ENCODE assay signal across 33 mouse cellular contexts in genomic region chr13:75223944-75224343, GRCm38 (mm10).
"Had no signal": no experiment of that assay in that cellular context is flagged by ENCODE, and none has a peak within 500 bp of the region (broad histone marks: within the 10 kb centered on the region; RNA-seq: fewer than 3 reads in every experiment).

No protein-coding gene starts in this region.

- ATAC-seq: hindbrain, embryonic 16.5 days; hindbrain, postnatal 0 days; inflammation-experienced regulatory T-cells, adult 6 months had no signal

- H3K27me3 ChIP-seq: heart, embryonic 12.5 days; heart, embryonic 13.5 days; heart, embryonic 15.5 days; hindbrain, embryonic 12.5 days; hindbrain, embryonic 13.5 days; hindbrain, embryonic 15.5 days; kidney, embryonic 15.5 days had no signal

- DNase-seq: heart, adult 2 months; heart, postnatal 10 days; heart, postnatal 14 days; heart, postnatal 36 days; heart, postnatal 4 days; kidney, adult 11 months; kidney, adult 18-20 months; kidney, adult 2 months; kidney, adult 8-10 months; kidney, adult 9 months; kidney, postnatal 10 days; kidney, postnatal 14 days; kidney, postnatal 25 days; kidney, postnatal 36 days; kidney, postnatal 4 days; layer of hippocampus, adult 9-11 months; layer of hippocampus, postnatal 36 days had no signal

- H3K4me1 ChIP-seq: heart, embryonic 10.5 days; heart, embryonic 12.5 days; heart, embryonic 13.5 days; heart, embryonic 15.5 days; hindbrain, embryonic 10.5 days; hindbrain, embryonic 12.5 days; hindbrain, embryonic 13.5 days; hindbrain, embryonic 15.5 days; kidney, embryonic 15.5 days had no signal

- H3K4me2 ChIP-seq: heart, embryonic 12.5 days; heart, embryonic 13.5 days; heart, embryonic 15.5 days; hindbrain, embryonic 12.5 days; hindbrain, embryonic 13.5 days; hindbrain, embryonic 14.5 days; hindbrain, embryonic 15.5 days; kidney, embryonic 15.5 days had no signal

- H3K9ac ChIP-seq: heart, embryonic 12.5 days; heart, embryonic 13.5 days; heart, embryonic 15.5 days; hindbrain, embryonic 12.5 days; hindbrain, embryonic 13.5 days; hindbrain, embryonic 14.5 days; hindbrain, embryonic 15.5 days; kidney, embryonic 15.5 days had no signal

- H3K4me3 ChIP-seq: heart, adult 2 months; heart, embryonic 10.5 days; heart, embryonic 12.5 days; heart, embryonic 13.5 days; heart, embryonic 15.5 days; hindbrain, embryonic 10.5 days; hindbrain, embryonic 12.5 days; hindbrain, embryonic 13.5 days; hindbrain, embryonic 15.5 days; kidney, embryonic 15.5 days; layer of hippocampus, adult 2 months; left cerebral cortex, adult 2 months had no signal

- H3K9me3 ChIP-seq: heart, embryonic 10.5 days; heart, embryonic 12.5 days; heart, embryonic 13.5 days; heart, embryonic 15.5 days; hindbrain, embryonic 10.5 days; hindbrain, embryonic 12.5 days; hindbrain, embryonic 13.5 days; hindbrain, embryonic 15.5 days; kidney, embryonic 15.5 days had no signal

- H3K27ac ChIP-seq: heart, adult 2 months; heart, embryonic 10.5 days; heart, embryonic 13.5 days; heart, embryonic 15.5 days; hindbrain, embryonic 10.5 days; hindbrain, embryonic 12.5 days; hindbrain, embryonic 13.5 days; hindbrain, embryonic 14.5 days; hindbrain, embryonic 15.5 days; hindbrain, postnatal 0 days; kidney, embryonic 15.5 days; kidney, postnatal 0 days; layer of hippocampus, adult 2 months; left cerebral cortex, adult 2 months had no signal

- H3K36me3 ChIP-seq: heart, embryonic 10.5 days; heart, embryonic 12.5 days; heart, embryonic 13.5 days; heart, embryonic 15.5 days; hindbrain, embryonic 10.5 days; hindbrain, embryonic 12.5 days; hindbrain, embryonic 13.5 days; hindbrain, embryonic 15.5 days; kidney, embryonic 15.5 days had no signal
